Mouse (Mus musculus) large intestine, adult 2 months (tissue): Measurements from ENCODE around the gene Gsg1. TPM values are rescaled to one million over a fixed set of nuclear protein-coding genes. Genes with fewer than 3 reads are reported as not detected.

Source experiments
- polyA plus RNA-seq: library from polyadenylated mRNA; depleted of rRNA; stranded (reverse); fragments of >200 nt; gene quantifications from 2 replicates; pipeline ENCODE4 v1.2.3, GENCODE M21; 2012; rRNA removed

Gsg1 gene
- polyA plus RNA-seq, 1 experiment: 1.1 TPM

Other genes with a start within 250 kb of the Gsg1 start
- 33.0 and 38.7 TPM in 2 replicates for gene Ddx47, start 242.7 kb downstream of the Gsg1 start, polyA plus RNA-seq
- gene Gprc5a, start 188.7 kb downstream of the Gsg1 start, polyA plus RNA-seq: 7.5 and 37.9 TPM in 2 replicates
- gene Gprc5d, start 136.1 kb downstream of the Gsg1 start, polyA plus RNA-seq: 0.06 TPM in 1 of 2 replicates, not detected in the other
- 21.0 and 29.0 TPM in 2 replicates for gene Fam234b, start 56.4 kb downstream of the Gsg1 start, polyA plus RNA-seq
- 9.8 and 10.9 TPM in 2 replicates for gene Hebp1, start 56.3 kb downstream of the Gsg1 start, polyA plus RNA-seq
- gene Pbp2, start 56.1 kb upstream of the Gsg1 start, polyA plus RNA-seq: not detected in 2 replicates
- gene Emp1, start 108.2 kb upstream of the Gsg1 start, polyA plus RNA-seq: 138 and 265 TPM in 2 replicates